Mouse (Mus musculus) olfactory bulb, adult 2 months (tissue): ENCODE data around the gene Paics. TPM values are rescaled to one million over a fixed set of nuclear protein-coding genes. Genes with fewer than 3 reads are reported as not detected.
"Not testable (repeated sequence)": the region's sequence is repeated elsewhere in the genome, so short reads cannot be mapped to it uniquely, and the experiment has no call there.

Experiments used
- H3K27ac ChIP-seq: fragments of 200-500 bp; 2 replicates; pipeline ENCODE4 v1.5.1; 2012; ENCODE audit warnings: low read depth, low read length; ENCODE audit not compliant: insufficient read depth
- H3K4me1 ChIP-seq: fragments of 200-500 bp; 2 replicates; pipeline ENCODE4 v1.6.1; 2012; ENCODE audit warnings: low read length; ENCODE audit not compliant: control insufficient read depth, insufficient read depth
- H3K4me3 ChIP-seq: fragments of 200-500 bp; 2 replicates; pipeline ENCODE4 v1.5.1; 2012; ENCODE audit warnings: mild to moderate bottlenecking, low read depth, low read length, moderate library complexity; ENCODE audit not compliant: insufficient read depth
- CTCF ChIP-seq: fragments of 200-500 bp; IDR thresholded peaks from 2 replicates; pipeline ENCODE4 v1.5.1; 2012; ENCODE audit warnings: low read depth, mild to moderate bottlenecking, low read length, moderate library complexity; ENCODE audit not compliant: insufficient read depth
- POLR2A ChIP-seq: fragments of 200-500 bp; IDR thresholded peaks from 2 replicates; pipeline ENCODE4 v1.6.1; 2012; ENCODE audit warnings: mild to moderate bottlenecking, low read depth, low read length, moderate library complexity; ENCODE audit not compliant: insufficient read depth
- WGBS: fragments of 180-500 bp; shearing (Covaris S2); methylation state at CpG from one replicate; pipeline ENCODE4 v1.1.7; 2018; 5-methylcytosine and 5-hydroxymethylcytosine counted together
- polyA plus RNA-seq: library from polyadenylated mRNA; stranded (reverse); fragments of >200 nt; gene quantifications from 2 replicates; pipeline ENCODE4 v1.2.4, GENCODE M21; 2012; ENCODE audit warnings: low replicate concordance; ENCODE audit not compliant: missing spikeins, insufficient read depth, insufficient read length

The Paics gene
- polyA plus RNA-seq, 1 experiment: not detected

- no peak for TF ChIP-seq POLR2A
- no peak for TF ChIP-seq CTCF
- 77% methylated on average over 11 of the region's 11 CpGs for WGBS
These were observed 11.4 kb downstream of the Paics start for GRCm38 (mm10) chr5:76962545-76962944.

GRCm38 (mm10) chr5:76964651-76965050 lies 13.5 kb downstream of the Paics start:
- Histone ChIP-seq H3K4me3 (no peak overlapping the region), H3K27ac (no peak overlapping the region), H3K4me1 (no peaks in the 10 kb centered on the region)
- TF ChIP-seq POLR2A: no peak
- no peak for TF ChIP-seq CTCF
- 95% methylated on average over 3 of the region's 3 CpGs for WGBS

More at GRCm38 (mm10) chr5:76962545-76962944, 11.4 kb downstream of the Paics start:
- H3K4me3 ChIP-seq: no peak overlapping the region
- no peak overlapping the region for H3K27ac ChIP-seq
- H3K4me1 ChIP-seq: no peaks in the 10 kb centered on the region

- Histone ChIP-seq H3K27ac (no peak overlapping the region), H3K4me3 (no peak overlapping the region), H3K4me1 (no peaks in the 10 kb centered on the region)
- WGBS: 55% methylated on average over 5 of the region's 5 CpGs
- TF ChIP-seq CTCF: no peak
These were observed 18.1 kb downstream of the Paics start for GRCm38 (mm10) chr5:76969250-76969649.

- WGBS: 79% methylated on average over 1 of the region's 1 CpGs
- H3K27ac ChIP-seq, H3K4me1 ChIP-seq, H3K4me3 ChIP-seq: not testable (repeated sequence)
These were observed 20.0 kb downstream of the Paics start for GRCm38 (mm10) chr5:76971115-76971514.

GRCm38 (mm10) chr5:76973488-76973887 lies 22.4 kb downstream of the Paics start:
- WGBS: 74% methylated on average over 3 of the region's 3 CpGs
- no peak overlapping the region for H3K4me3 ChIP-seq
- no peak for TF ChIP-seq CTCF
- no peak for TF ChIP-seq POLR2A

GRCm38 (mm10) chr5:76974207-76974553 lies 23.1 kb downstream of the Paics start:
- Histone ChIP-seq H3K4me1 (no peaks in the 10 kb centered on the region), H3K4me3 (peak overlapping the region; percentile 95), H3K27ac (no peak overlapping the region)
- TF ChIP-seq CTCF (no peak), POLR2A (no peak)
- under 1% methylated on average over 17 of the region's 17 CpGs for WGBS

More at GRCm38 (mm10) chr5:76973488-76973887, 22.4 kb downstream of the Paics start:
- Histone ChIP-seq H3K27ac (no peak overlapping the region), H3K4me1 (no peaks in the 10 kb centered on the region)

GRCm38 (mm10) chr5:76974554-76975285 lies 23.6 kb downstream of the Paics start, which contains the start of gene Srp72:
Gene Srp72 (plus strand): TSS chr5:76974683.
- H3K27ac ChIP-seq: peak within 1 kb of the TSS; percentile 76
- WGBS: under 1% methylated on average over 60 of the region's 60 CpGs
- H3K4me3 ChIP-seq: peak within 1 kb of the TSS; percentile 95
- no peak; the same call in 1 of the 2 replicates for TF ChIP-seq POLR2A
- TF ChIP-seq CTCF: no peak
- H3K4me1 ChIP-seq: no peaks in the 10 kb centered on the region

GRCm38 (mm10) chr5:76975736-76976135 lies 24.6 kb downstream of the Paics start:
- H3K4me3 ChIP-seq: no peak overlapping the region
- WGBS: 67% methylated on average over 8 of the region's 8 CpGs

GRCm38 (mm10) chr5:76984015-76984414 lies 32.9 kb downstream of the Paics start:
- H3K27ac ChIP-seq: no peak overlapping the region

More at GRCm38 (mm10) chr5:76975736-76976135, 24.6 kb downstream of the Paics start:
- Histone ChIP-seq H3K4me1 (no peaks in the 10 kb centered on the region), H3K27ac (no peak overlapping the region)
- TF ChIP-seq POLR2A: no peak
- no peak for TF ChIP-seq CTCF

GRCm38 (mm10) chr5:76990789-76991188 lies 39.7 kb downstream of the Paics start:
- Histone ChIP-seq H3K27ac (no peak overlapping the region), H3K4me3 (no peak overlapping the region), H3K4me1 (no peaks in the 10 kb centered on the region)
- WGBS: 95% methylated on average over 3 of the region's 3 CpGs
- TF ChIP-seq POLR2A: no peak
- no peak for TF ChIP-seq CTCF

More at GRCm38 (mm10) chr5:76984015-76984414, 32.9 kb downstream of the Paics start:
- Histone ChIP-seq H3K4me1 (no peaks in the 10 kb centered on the region), H3K4me3 (no peak overlapping the region)
- WGBS: 90% methylated on average over 11 of the region's 11 CpGs
- TF ChIP-seq CTCF: no peak
- TF ChIP-seq POLR2A: no peak
